Mouse (Mus musculus): ENCODE data around the gene Id1. TPM values are rescaled to one million over a fixed set of nuclear protein-coding genes. Genes with fewer than 3 reads are reported as not detected.

Gene Id1
- polyA plus RNA-seq, 1 experiment from 2014 or later = 38.8 TPM

DNA sequence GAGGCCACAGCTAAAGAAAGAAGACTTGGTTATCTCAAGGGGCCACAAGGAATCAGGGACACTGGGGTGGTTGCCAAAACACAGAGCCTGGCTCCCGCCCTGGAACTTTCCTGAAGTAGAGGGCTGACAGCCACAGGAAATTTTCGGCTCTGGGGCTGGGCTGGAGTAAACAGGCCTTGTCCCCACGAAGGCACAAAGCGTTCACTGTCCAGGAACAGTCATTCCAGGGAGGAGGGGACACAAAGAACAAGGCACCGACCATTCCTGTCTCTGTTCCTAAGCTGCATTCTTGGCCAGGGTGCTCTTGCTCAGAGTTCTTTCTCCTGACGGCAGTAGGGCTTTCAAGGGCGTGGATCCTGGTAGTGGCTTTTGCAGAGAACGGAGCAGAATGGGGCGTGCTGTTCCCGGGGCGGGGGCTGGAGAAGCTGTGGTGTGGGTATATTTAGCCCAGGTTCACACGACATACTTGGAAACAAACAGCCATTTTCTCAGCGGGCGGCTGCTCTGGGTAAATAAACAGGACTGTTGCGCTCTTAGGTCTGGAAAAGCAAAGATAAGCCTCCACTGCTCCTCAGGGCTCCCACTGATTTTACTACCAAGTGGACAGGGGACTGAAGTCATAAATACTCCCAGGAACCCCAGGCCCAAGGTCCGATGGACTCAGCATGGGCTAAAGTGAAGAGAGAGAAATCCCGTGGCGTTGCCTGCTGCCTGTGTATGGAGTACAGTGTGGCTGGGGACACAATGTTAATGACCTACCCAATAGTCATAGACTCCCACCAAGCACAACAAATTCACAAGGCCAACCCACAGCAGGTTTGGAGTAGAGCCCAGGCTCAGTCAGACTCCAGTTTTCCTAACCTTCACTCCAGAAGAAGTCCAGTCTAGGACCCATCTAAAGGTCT lies 49.6 kb downstream of the Id1 start:
- Histone ChIP-seq H3K27ac (replicated peaks; ENCODE audit: low read depth, low read length) (peak overlapping the region; percentile 42; the same call in 1 of the 2 replicates), H3K4me2 (ENCODE audit: low read length) (no peak overlapping the region), H3K4me3 (replicated peaks; ENCODE audit: low read depth, low read length) (no peak overlapping the region), H3K9ac (replicated peaks; ENCODE audit: low read length) (no peak overlapping the region), H3K27me3 (ENCODE audit: control insufficient read depth, insufficient read depth, low read length) (no peaks in the 10 kb centered on the region), H3K4me1 (ENCODE audit: control insufficient read depth, insufficient read depth, low read length) (0 out of 2 replicates have a peak, but pooled peaks cover 3% of the 10 kb centered on the region), H3K9me3 (ENCODE audit: control insufficient read depth, low read length) (no peaks in the 10 kb centered on the region), H3K36me3 (ENCODE audit: control insufficient read depth, insufficient read depth, low read length) (peaks cover 17% of the 10 kb centered on the region)
- DNase-seq (no peak), ATAC-seq (ENCODE audit: low FRiP score, low TSS enrichment) (no peak)
- WGBS = 85% methylated on average over 18 of the region's 18 CpGs

Small RNAs within 50 kb of the gene (microRNA-seq; reads per million reads assigned to microRNA genes)
- not detected for gene Gm23802

Other genes with a start within 250 kb of the Id1 start
- not detected in 2 replicates for gene Defb22, start 246.1 kb upstream of the Id1 start, polyA plus RNA-seq (2014; fragmentation: Nextera tagmentation; extraction: Ambion mirVana)
- gene Defb26, start 224.6 kb upstream of the Id1 start, polyA plus RNA-seq (2014; fragmentation: Nextera tagmentation; extraction: Ambion mirVana) = not detected in 2 replicates
- gene Defb28, start 218.0 kb upstream of the Id1 start, polyA plus RNA-seq (2014; fragmentation: Nextera tagmentation; extraction: Ambion mirVana) = not detected in 2 replicates
- not detected in 2 replicates for gene Defb29, start 196.2 kb upstream of the Id1 start, polyA plus RNA-seq (2014; fragmentation: Nextera tagmentation; extraction: Ambion mirVana)
- gene Gm17416, start 166.9 kb upstream of the Id1 start, polyA plus RNA-seq (2014; fragmentation: Nextera tagmentation; extraction: Ambion mirVana) = not detected in 2 replicates
- gene Defb21, start 163.5 kb upstream of the Id1 start, polyA plus RNA-seq (2014; fragmentation: Nextera tagmentation; extraction: Ambion mirVana) = not detected in 2 replicates
- gene Defb19, start 155.9 kb upstream of the Id1 start, polyA plus RNA-seq (2014; fragmentation: Nextera tagmentation; extraction: Ambion mirVana) = not detected in 2 replicates
- gene Defb45, start 136.9 kb upstream of the Id1 start, polyA plus RNA-seq (2014; fragmentation: Nextera tagmentation; extraction: Ambion mirVana) = not detected in 2 replicates
- not detected in 2 replicates for gene Defb36, start 131.9 kb upstream of the Id1 start, polyA plus RNA-seq (2014; fragmentation: Nextera tagmentation; extraction: Ambion mirVana)
- not detected in 2 replicates for gene Defb25, start 113.2 kb upstream of the Id1 start, polyA plus RNA-seq (2014; fragmentation: Nextera tagmentation; extraction: Ambion mirVana)
- gene Rem1, start 109.3 kb upstream of the Id1 start, polyA plus RNA-seq (2014; fragmentation: Nextera tagmentation; extraction: Ambion mirVana) = 0.12 and 0.27 TPM in 2 replicates
- gene H13, start 66.8 kb upstream of the Id1 start, polyA plus RNA-seq (2014; fragmentation: Nextera tagmentation; extraction: Ambion mirVana) = 177 and 184 TPM in 2 replicates
- 39.9 and 41.4 TPM in 2 replicates for gene Mcts2, start 49.2 kb upstream of the Id1 start, polyA plus RNA-seq (2014; fragmentation: Nextera tagmentation; extraction: Ambion mirVana)
- gene Cox4i2, start 17.9 kb downstream of the Id1 start, polyA plus RNA-seq (2014; fragmentation: Nextera tagmentation; extraction: Ambion mirVana) = 5.4 and 5.6 TPM in 2 replicates
- 171 and 208 TPM in 2 replicates for gene Bcl2l1, start 95.5 kb downstream of the Id1 start, polyA plus RNA-seq (2014; fragmentation: Nextera tagmentation; extraction: Ambion mirVana)
- gene Tpx2, start 111.7 kb downstream of the Id1 start, polyA plus RNA-seq (2014; fragmentation: Nextera tagmentation; extraction: Ambion mirVana) = 14.2 and 27.5 TPM in 2 replicates
- gene Mylk2, start 175.1 kb downstream of the Id1 start, polyA plus RNA-seq (2014; fragmentation: Nextera tagmentation; extraction: Ambion mirVana) = not detected in 2 replicates
- 2.8 and 4.7 TPM in 2 replicates for gene Foxs1, start 197.0 kb downstream of the Id1 start, polyA plus RNA-seq (2014; fragmentation: Nextera tagmentation; extraction: Ambion mirVana)
- 7.3 and 16.7 TPM in 2 replicates for gene Dusp15, start 215.4 kb downstream of the Id1 start, polyA plus RNA-seq (2014; fragmentation: Nextera tagmentation; extraction: Ambion mirVana)
- gene Ttll9, start 226.2 kb downstream of the Id1 start, polyA plus RNA-seq (2014; fragmentation: Nextera tagmentation; extraction: Ambion mirVana) = 5.3 and 7.1 TPM in 2 replicates

All from midbrain, embryonic 14.5 days (tissue).